In the genomic region with DNA sequence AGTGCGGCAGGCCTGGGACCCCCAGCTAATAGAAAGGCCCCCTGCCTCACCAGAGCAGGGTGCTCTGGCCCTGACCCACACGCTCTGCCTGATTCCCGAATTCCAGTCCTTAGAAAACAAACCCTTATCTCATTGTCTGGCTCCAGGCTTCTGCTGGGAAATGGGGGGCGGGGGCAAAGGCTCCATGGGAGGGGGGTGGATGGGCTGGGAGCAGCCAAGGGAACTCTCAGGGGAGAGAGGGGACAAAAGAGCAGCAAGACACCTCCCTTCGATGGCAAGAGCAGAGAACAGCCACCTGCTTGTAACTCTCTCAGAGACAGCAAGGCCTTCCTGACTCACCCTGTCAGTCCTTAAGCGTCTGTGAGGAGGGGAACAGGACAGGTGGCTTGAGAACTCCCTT, we compare ENCODE assay signal across 24 mouse cellular contexts. TPM values are rescaled to one million over a fixed set of nuclear protein-coding genes. Genes with fewer than 3 reads are reported as not detected.
DNase-seq lines count a peak whose midpoint lies in the region; ATAC-seq lines count a peak whose summit lies in the region.
"Had no signal": no experiment of that assay in that cellular context is flagged by ENCODE, and none has a peak within 500 bp of the region (broad histone marks: within the 10 kb centered on the region; RNA-seq: fewer than 3 reads in every experiment).

No protein-coding gene starts in this region.

- peaks cover 14% of the 10 kb centered on the region; the same call in 1 of the 2 replicates for H3K27me3 ChIP-seq in heart, embryonic 10.5 days (ENCODE audit: insufficient read depth, poor library complexity, severe bottlenecking)
- peaks cover 40% of the 10 kb centered on the region for H3K27me3 ChIP-seq in hindbrain, embryonic 10.5 days (ENCODE audit: insufficient read depth, poor library complexity, severe bottlenecking)
- H3K27me3 ChIP-seq in hindbrain, embryonic 14.5 days (ENCODE audit: control insufficient read depth, insufficient read depth, low read length): no peaks in the 10 kb centered on the region
- H3K27me3 ChIP-seq: embryonic facial prominence, embryonic 15.5 days had no signal

- H3K9me3 ChIP-seq in heart, embryonic 10.5 days: no peaks in the 10 kb centered on the region
- H3K9me3 ChIP-seq in hindbrain, embryonic 10.5 days: no peaks in the 10 kb centered on the region
- H3K9me3 ChIP-seq in hindbrain, embryonic 14.5 days (ENCODE audit: control insufficient read depth, low read length): no peaks in the 10 kb centered on the region
- H3K9me3 ChIP-seq: embryonic facial prominence, embryonic 15.5 days; forebrain, embryonic 12.5 days had no signal

- H3K9ac ChIP-seq in hindbrain, embryonic 14.5 days: no peak overlapping the region
- H3K9ac ChIP-seq: embryonic facial prominence, embryonic 15.5 days; forebrain, embryonic 12.5 days had no signal

- ATAC-seq in hindbrain, embryonic 14.5 days (ENCODE audit: low FRiP score): no peak

- H3K4me3 ChIP-seq in heart, embryonic 10.5 days: peak overlapping the region; percentile 20
- no peak overlapping the region for H3K4me3 ChIP-seq in hindbrain, embryonic 10.5 days
- no peak overlapping the region for H3K4me3 ChIP-seq in hindbrain, embryonic 14.5 days (replicated peaks; ENCODE audit: low read length)
- H3K4me3 ChIP-seq: embryonic facial prominence, embryonic 15.5 days; forebrain, embryonic 12.5 days; myocyte had no signal

- H3K27ac ChIP-seq in heart, embryonic 10.5 days: peak overlapping the region; percentile 84
- H3K27ac ChIP-seq in hindbrain, embryonic 10.5 days: peak overlapping the region; percentile 35; the same call in 1 of the 2 replicates
- no peak overlapping the region for H3K27ac ChIP-seq in hindbrain, embryonic 14.5 days
- H3K27ac ChIP-seq: embryonic facial prominence, embryonic 15.5 days; forebrain, embryonic 12.5 days had no signal

- peaks cover 80% of the 10 kb centered on the region for H3K4me1 ChIP-seq in heart, embryonic 10.5 days
- H3K4me1 ChIP-seq in hindbrain, embryonic 10.5 days (replicated peaks): peaks cover 69% of the 10 kb centered on the region
- peaks cover 27% of the 10 kb centered on the region for H3K4me1 ChIP-seq in hindbrain, embryonic 14.5 days (replicated peaks; ENCODE audit: control insufficient read depth, insufficient read depth, low read length)

- no peaks in the 10 kb centered on the region for H3K36me3 ChIP-seq in heart, embryonic 10.5 days
- H3K36me3 ChIP-seq in hindbrain, embryonic 10.5 days: no peaks in the 10 kb centered on the region
- no peaks in the 10 kb centered on the region for H3K36me3 ChIP-seq in hindbrain, embryonic 14.5 days (replicated peaks; ENCODE audit: control insufficient read depth, insufficient read depth)
- H3K36me3 ChIP-seq: embryonic facial prominence, embryonic 15.5 days; forebrain, embryonic 12.5 days had no signal

- H3K4me2 ChIP-seq in hindbrain, embryonic 14.5 days (replicated peaks): no peak overlapping the region
- H3K4me2 ChIP-seq: embryonic facial prominence, embryonic 15.5 days; forebrain, embryonic 12.5 days; liver, embryonic 11.5 days had no signal

- intact Hi-C loops in heart, postnatal 36 days (cut with DNase I): no loop called here
- intact Hi-C loops in left cerebral cortex, postnatal 36 days (cut with DNase I): loop anchor here (10.0 kb wide), 1 partner anchor 349 kb away; no protein-coding TSS in a partner anchor

- 7% methylated on average over 6 of the region's 6 CpGs for WGBS in heart, embryonic 10.5 days
- WGBS in hindbrain, embryonic 10.5 days: 14% methylated on average over 6 of the region's 6 CpGs
- WGBS in hindbrain, embryonic 14.5 days: 21% methylated on average over 6 of the region's 6 CpGs

- no peak for DNase-seq in heart, embryonic 10.5 days (ENCODE audit: low spot score)
- no peak for DNase-seq in heart, postnatal 36 days
- no peak for DNase-seq in hindbrain, embryonic 10.5 days (ENCODE audit: low spot score)
- DNase-seq in hindbrain, embryonic 14.5 days (ENCODE audit: low spot score): no peak
- peak; percentile 44 for DNase-seq in thymus, postnatal 0 days (ENCODE audit: low spot score)
- DNase-seq in thymus, adult 18-20 months: no peak
- DNase-seq in cerebellum, adult 11-12 months: no peak
- no peak for DNase-seq in left cerebral cortex, postnatal 36 days (ENCODE audit: low spot score in 2 of 2)
- DNase-seq: cerebellum, adult 9-11 months; gastrocnemius, postnatal 14 days; kidney, adult 9 months; kidney, postnatal 4 days; midbrain, embryonic 14.5 days; right cerebral cortex, adult 18-20 months had no signal

RNA-seq across cellular contexts. Expression of gene Tha1, which starts 2.4 kb away (rescaled TPM):
- 4.0 and 4.3 TPM in 2 replicates for polyA plus RNA-seq in heart, embryonic 10.5 days (2016; fragmentation: Nextera tagmentation; extraction: Ambion mirVana)
- total RNA-seq in heart, postnatal 36 days (2021): 1 to 10 TPM; 6.9 to 8.2 TPM
- 3.5 and 3.8 TPM in 2 replicates for polyA plus RNA-seq in hindbrain, embryonic 10.5 days (2016; fragmentation: Nextera tagmentation; extraction: Ambion mirVana)
- 2.5 and 2.6 TPM in 2 replicates for polyA plus RNA-seq in hindbrain, embryonic 14.5 days (2014; fragmentation: Nextera tagmentation; extraction: Ambion mirVana)
- polyA plus RNA-seq in thymus, postnatal 0 days (2015; fragmentation: Nextera tagmentation; extraction: Ambion mirVana): 9.0 and 9.4 TPM in 2 replicates
- total RNA-seq in left cerebral cortex, postnatal 36 days (2021): 1 to 10 TPM; 3.4 to 7.2 TPM
- total RNA-seq: CH12.LX had no signal

RNA-seq across cellular contexts. Expression of gene Tmem235, which starts 15.1 kb away (rescaled TPM):
- polyA plus RNA-seq in heart, embryonic 10.5 days (2016; fragmentation: Nextera tagmentation; extraction: Ambion mirVana): not detected in 2 replicates
- total RNA-seq in heart, postnatal 36 days (2021): not detected
- not detected in 2 replicates for polyA plus RNA-seq in hindbrain, embryonic 10.5 days (2016; fragmentation: Nextera tagmentation; extraction: Ambion mirVana)
- not detected in 2 replicates for polyA plus RNA-seq in hindbrain, embryonic 14.5 days (2014; fragmentation: Nextera tagmentation; extraction: Ambion mirVana)
- polyA plus RNA-seq in thymus, postnatal 0 days (2015; fragmentation: Nextera tagmentation; extraction: Ambion mirVana): not detected in 2 replicates
- not detected for total RNA-seq in left cerebral cortex, postnatal 36 days (2021)
- total RNA-seq: adrenal gland, adult 18-20 months; CH12.LX; gastrocnemius, postnatal 14 days; hematopoietic stem cell, adult 5-6 weeks; left cerebral cortex, postnatal 14 days had no signal
- polyA plus RNA-seq: embryonic facial prominence, embryonic 15.5 days; forebrain, embryonic 12.5 days; intestine, embryonic 14.5 days; liver, embryonic 11.5 days; lung, embryonic 16.5 days; midbrain, embryonic 14.5 days; myocyte had no signal

RNA-seq across cellular contexts. Expression of gene Birc5, which starts 26.6 kb away (rescaled TPM):
- 275 and 334 TPM in 2 replicates for polyA plus RNA-seq in heart, embryonic 10.5 days (2016; fragmentation: Nextera tagmentation; extraction: Ambion mirVana)
- total RNA-seq in heart, postnatal 36 days (2021): 1 to 10 TPM in 1 of 2 experiments, under 1 TPM in 1; 0.80 to 1.1 TPM
- polyA plus RNA-seq in hindbrain, embryonic 10.5 days (2016; fragmentation: Nextera tagmentation; extraction: Ambion mirVana): 338 and 392 TPM in 2 replicates
- 35.5 and 36.3 TPM in 2 replicates for polyA plus RNA-seq in hindbrain, embryonic 14.5 days (2014; fragmentation: Nextera tagmentation; extraction: Ambion mirVana)
- polyA plus RNA-seq in thymus, postnatal 0 days (2015; fragmentation: Nextera tagmentation; extraction: Ambion mirVana): 457 and 480 TPM in 2 replicates
- 1 to 10 TPM in 1 of 2 experiments, under 1 TPM in 1; 0.66 to 1.5 TPM for total RNA-seq in left cerebral cortex, postnatal 36 days (2021)

RNA-seq across cellular contexts. Expression of gene Tk1, which starts 49.8 kb away (rescaled TPM):
- 124 and 134 TPM in 2 replicates for polyA plus RNA-seq in heart, embryonic 10.5 days (2016; fragmentation: Nextera tagmentation; extraction: Ambion mirVana)
- total RNA-seq in heart, postnatal 36 days (2021): 1 to 10 TPM; 2.0 to 3.0 TPM
- 106 and 132 TPM in 2 replicates for polyA plus RNA-seq in hindbrain, embryonic 10.5 days (2016; fragmentation: Nextera tagmentation; extraction: Ambion mirVana)
- polyA plus RNA-seq in hindbrain, embryonic 14.5 days (2014; fragmentation: Nextera tagmentation; extraction: Ambion mirVana): 14.4 and 16.3 TPM in 2 replicates
- 119 and 133 TPM in 2 replicates for polyA plus RNA-seq in thymus, postnatal 0 days (2015; fragmentation: Nextera tagmentation; extraction: Ambion mirVana)
- 1 to 10 TPM in 1 of 2 experiments, under 1 TPM in 1; 0.39 to 1.3 TPM for total RNA-seq in left cerebral cortex, postnatal 36 days (2021)

RNA-seq across cellular contexts. Expression of gene Afmid, which starts 50.0 kb away (rescaled TPM):
- polyA plus RNA-seq in heart, embryonic 10.5 days (2016; fragmentation: Nextera tagmentation; extraction: Ambion mirVana): 8.8 and 13.5 TPM in 2 replicates
- 1 to 10 TPM; 3.1 TPM for total RNA-seq in heart, postnatal 36 days (2021)
- 3.8 and 4.0 TPM in 2 replicates for polyA plus RNA-seq in hindbrain, embryonic 10.5 days (2016; fragmentation: Nextera tagmentation; extraction: Ambion mirVana)
- 5.2 and 7.1 TPM in 2 replicates for polyA plus RNA-seq in hindbrain, embryonic 14.5 days (2014; fragmentation: Nextera tagmentation; extraction: Ambion mirVana)
- 6.5 and 6.9 TPM in 2 replicates for polyA plus RNA-seq in thymus, postnatal 0 days (2015; fragmentation: Nextera tagmentation; extraction: Ambion mirVana)
- total RNA-seq in left cerebral cortex, postnatal 36 days (2021): 1 to 10 TPM; 5.4 to 7.2 TPM
